Mouse (Mus musculus): ENCODE data around the gene Actn3. TPM values are rescaled to one million over a fixed set of nuclear protein-coding genes. Genes with fewer than 3 reads are reported as not detected.
A peak's percentile ranks its signal among the peaks of the same experiment; 100 is the strongest.

Gene Actn3
- total RNA-seq, 2 experiments from 2014 or later: 8.5 to 35.5 TPM

DNA sequence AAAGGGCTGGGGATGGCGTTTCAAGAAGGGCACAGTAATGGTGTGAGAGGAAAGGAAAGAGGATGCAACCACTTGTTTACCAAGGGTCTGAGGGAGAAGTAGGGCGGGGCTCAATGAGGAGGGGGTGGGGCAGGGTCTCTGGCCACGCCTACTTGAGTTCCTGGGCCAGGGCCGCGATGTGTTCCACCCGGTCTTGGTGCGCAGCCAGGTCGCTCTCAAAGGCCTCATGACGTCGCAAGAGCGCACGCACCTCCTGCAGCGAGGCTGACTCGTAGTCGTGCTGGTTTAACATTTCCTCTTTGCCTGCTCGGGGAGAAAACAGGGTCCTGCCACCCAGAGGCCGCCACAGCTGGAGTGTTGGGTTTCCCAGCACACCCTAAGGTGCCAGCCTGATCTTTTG lies 12.6 kb downstream of the Actn3 start:
- DNase-seq (ENCODE audit: low spot score in 2 of 2): no peak

DNA sequence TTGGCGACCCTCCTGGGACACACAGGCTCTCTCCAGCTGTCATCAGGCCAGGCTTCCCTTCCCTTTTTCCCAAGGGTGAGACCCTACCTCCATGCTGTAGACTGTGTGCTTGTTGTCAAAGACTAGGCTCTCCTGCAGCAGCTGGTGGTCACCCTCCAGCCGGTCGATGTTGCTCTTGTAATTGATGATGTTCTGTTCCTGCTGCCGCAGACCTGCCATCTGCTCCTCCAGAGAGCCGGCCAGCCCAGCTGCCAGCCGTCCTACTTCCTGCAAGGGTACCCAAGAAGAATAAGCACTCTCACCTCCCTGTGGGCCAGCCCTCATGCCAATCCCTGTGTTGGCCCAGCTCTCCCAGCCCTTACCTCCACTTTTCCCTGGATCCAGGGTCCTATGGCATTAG lies 14.7 kb downstream of the Actn3 start:
- DNase-seq (ENCODE audit: low spot score in 2 of 2): no peak

DNA sequence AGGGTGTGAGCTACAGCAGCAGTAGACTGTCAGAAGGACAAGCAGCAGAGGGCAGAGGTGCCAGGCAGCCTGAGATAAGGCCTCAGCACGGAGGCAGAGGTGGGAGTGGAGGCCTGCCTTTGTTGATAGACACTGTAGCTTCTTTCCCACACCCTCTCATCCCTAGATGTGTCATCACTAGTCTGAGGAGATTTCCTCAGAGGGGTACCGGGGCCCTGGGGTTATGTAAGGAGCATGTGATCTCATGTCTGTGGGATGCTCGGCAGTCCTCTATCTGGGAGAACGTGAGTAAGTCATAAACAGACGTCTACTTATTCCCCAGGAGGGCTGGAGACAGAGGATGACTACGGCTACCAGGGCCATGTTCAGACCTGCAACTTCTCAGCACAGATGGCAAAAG lies 18.6 kb downstream of the Actn3 start:
- DNase-seq (ENCODE audit: low spot score in 2 of 2): no peak

DNA sequence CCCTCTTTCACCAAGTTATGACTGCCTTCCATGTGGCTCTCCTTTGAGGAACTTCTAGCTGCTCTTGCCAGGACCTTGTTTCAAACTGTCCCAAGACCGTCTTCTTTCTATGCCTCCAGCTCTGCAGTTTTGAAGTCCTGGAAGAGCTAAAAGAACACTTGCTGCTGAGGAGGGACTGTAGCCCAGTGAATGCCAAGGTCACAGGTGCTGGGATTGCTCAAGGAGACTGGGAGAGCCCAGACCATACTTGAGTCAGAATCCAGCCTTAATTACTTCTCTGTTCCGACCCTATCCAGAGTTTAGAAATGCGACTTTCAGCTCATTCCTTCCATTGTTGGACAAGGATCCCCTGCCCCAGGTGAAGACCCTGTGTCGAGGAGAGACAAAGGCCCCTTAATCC lies 21.8 kb downstream of the Actn3 start:
- no peak for DNase-seq (ENCODE audit: low spot score in 2 of 2)

DNA sequence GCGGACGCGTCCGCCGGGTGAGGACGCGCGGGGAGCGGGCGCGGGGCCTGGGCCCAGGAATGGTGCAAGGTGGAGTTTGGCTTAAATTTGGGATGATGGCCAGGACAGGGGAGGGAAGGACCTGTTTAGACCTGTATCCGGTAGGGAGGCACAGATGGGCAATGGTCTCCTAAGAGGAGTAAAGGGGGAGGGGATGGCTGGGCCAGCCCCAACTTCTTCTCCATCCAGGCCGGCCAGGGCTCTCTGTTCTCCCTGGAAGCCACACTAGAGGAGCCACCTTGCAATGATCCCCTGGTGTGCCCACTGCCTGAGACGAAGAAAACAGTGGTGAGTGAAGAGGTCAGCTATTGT lies 22.3 kb downstream of the Actn3 start:
- DNase-seq (ENCODE audit: low spot score in 2 of 2): no peak

DNA sequence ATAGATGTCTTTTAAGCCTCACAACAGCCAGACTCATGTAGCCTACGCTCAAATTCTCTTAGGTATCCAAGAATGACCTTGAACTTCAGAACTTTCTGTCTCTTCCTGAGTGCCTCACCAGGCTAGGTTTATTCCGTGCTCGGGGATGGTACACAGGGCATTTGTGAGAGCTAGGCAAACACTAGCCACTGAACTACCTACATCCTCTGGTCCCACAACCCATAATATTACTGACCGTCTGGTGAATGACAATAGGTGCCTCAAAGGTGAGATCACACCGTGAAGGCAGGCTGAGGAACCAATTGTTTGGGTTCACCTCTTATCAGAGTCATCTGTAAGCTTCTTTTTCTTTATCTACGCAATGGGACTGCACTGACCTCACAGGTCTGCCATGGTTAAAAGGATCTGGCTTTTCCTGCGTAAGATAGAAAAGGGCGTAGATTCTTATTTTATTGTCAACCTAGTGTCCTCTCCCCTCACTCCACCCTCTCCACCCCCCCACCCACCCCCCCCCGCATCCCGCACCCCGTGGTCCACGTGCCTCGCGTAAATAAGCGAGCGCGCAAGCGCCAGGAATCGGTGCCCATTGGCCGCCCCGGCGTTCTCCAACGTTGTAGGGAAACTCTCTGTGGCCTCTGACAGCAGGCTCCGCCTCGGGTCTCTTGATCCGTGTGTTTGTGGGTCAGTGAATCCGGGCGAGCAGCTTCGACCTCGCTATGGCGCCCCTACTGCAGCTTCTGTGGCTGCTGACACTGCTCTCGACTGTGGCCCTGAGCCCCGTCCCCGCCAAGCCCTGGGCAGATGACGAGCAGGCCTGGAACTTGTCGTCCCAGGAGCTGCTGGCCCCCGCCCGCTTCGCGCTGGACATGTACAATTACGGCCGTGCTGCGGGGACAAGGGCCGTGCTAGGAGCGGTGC lies 22.9 kb downstream of the Actn3 start, which contains the start of gene Ctsf:
TSS of gene Ctsf (plus strand) at position 579 of the 918 bp plus-strand sequence.
- DNase-seq (ENCODE audit: low spot score in 2 of 2): peak; percentile 80

DNA sequence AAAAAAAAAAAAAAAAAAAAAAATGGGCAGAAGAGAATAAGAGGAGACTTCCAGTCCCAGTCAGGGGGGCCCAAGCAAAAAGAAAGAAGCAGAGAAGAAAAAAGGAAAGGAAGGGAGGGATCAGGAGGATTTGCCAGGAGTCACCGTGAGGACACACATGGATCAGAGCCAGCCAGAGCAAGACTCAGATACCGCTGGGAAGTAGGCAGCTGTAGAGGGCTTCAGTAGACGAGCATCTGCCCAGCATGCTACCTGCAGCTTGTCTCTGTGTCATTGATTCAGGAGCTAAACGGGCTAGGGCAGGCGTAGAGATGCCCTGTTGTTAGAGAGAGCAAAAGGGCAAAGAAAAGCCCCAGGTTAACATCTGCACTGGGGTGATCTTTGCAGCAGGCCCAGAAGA lies 27.4 kb downstream of the Actn3 start:
- DNase-seq (ENCODE audit: low spot score in 2 of 2): no peak

DNA sequence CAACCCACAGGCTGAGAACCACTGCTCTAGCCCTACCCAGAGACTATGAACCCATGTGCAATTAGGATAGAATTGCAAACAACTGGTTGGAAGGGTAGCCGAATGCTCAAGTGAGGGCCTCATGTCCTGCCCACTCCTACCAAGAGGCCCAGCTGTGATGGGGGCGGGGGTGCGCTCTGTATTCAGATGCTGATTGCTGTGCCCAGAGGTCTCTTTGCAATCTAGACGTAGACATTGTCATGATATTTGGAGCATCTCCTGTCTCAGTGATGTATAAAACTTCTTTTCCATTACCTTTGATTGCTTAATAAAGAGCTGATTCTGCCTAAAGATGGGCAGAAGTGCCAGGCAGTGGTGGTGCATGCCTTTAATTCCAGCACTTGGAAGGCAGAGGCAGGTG lies 27.9 kb downstream of the Actn3 start:
- DNase-seq (ENCODE audit: low spot score in 2 of 2): no peak

DNA sequence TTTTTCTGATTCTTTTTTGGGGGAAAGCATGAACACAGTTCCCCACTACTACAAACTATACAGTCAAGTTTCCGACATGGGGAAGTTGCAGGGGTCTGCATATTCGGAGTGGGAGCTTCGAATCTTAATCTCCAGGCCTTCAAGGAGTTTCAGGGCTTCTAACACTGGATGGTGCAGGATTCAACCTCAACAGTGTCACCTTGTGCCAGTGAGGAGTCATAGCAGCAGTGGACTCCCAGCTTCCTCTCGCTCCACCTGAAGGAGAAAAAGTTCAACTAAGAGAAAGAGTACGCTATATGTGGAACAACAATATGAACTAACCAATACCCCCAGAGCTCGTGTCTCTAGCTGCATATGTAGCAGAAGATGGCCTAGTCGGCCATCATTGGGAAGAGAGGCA lies 30.2 kb downstream of the Actn3 start:
- no peak for DNase-seq (ENCODE audit: low spot score in 2 of 2)

DNA sequence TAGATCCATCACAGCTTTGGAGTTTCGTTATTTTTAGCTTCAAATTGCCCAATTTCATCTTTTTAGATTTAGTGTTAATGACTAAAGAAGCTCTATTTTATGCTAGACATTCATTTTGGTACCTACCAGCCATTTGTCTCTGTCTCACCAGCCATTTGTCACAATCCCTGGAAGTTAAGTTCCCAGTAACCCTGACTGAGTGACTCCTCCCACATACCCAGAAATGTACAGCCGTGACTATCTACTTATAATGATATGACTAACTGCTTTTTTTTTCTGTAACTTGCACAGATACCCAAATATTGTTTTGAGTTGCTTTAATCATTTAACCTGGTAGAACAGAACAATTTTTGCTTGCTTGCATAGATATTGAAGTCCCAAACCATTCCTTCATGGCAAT lies 31.9 kb downstream of the Actn3 start:
- DNase-seq (ENCODE audit: low spot score in 2 of 2): no peak

DNA sequence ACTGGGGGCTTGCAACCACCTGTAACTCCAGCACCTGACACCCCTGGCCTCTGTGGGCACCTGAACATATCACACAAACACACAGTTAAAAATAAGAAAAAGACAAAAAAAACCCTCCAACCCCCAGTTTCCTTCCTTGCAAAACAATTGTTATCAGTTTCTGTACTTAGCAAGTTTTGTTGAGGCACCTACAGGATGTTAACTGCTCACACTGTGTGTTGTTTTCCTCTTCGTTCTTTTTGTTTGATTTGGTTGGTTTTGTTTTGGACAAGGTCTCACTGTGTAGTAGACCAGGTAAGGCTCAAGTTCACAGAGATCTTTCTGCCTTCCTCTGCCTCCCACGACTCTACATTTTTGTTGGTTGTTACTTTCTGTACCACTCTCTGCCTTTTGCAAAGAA lies 35.1 kb downstream of the Actn3 start:
- DNase-seq (ENCODE audit: low spot score in 2 of 2): no peak

DNA sequence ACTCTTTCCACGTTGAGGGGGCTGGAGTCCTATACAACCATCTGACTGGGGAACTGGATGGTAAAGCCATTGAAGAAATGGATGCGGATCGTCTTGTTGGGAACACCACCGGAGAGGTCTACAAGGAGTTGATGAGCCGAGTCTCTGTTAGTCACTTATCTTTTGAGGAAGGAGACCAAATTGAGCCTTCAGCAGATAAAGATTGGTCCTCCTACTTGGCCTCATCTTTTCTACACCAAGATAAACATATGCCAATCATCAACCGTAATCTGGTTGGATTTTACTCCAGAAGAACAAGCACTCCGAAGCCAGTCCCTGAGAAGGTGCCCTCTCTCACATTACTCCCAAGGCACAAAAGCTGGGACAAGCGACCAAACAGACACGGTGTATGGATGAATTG lies 36.9 kb downstream of the Actn3 start:
- DNase-seq (ENCODE audit: low spot score in 2 of 2): no peak

DNA sequence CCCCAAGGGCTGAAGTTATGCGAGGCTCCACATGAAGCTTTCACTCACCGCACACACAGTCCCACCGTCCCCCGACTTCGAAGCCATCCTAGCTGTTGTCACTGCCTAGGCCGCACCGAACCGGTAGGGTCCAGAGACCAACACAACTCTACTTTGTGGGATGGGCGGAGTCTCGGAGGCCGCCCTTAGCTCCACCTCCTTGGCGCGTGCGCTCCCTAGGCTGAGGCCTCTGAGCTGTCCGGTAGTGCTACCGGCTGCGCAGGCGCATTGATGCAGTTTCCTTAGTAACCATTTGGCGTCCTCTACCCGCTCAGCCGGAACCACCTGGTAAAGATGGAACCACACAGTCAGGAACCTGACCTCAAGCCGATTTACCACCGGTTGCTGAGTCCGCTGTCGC lies 38.6 kb downstream of the Actn3 start, which contains the start of the genes Ccs and Ccdc87:
TSS of gene Ccs (minus strand) at position 184 of the 400 bp plus-strand sequence.
TSS of gene Ccdc87 (plus strand) at position 218 of the 400 bp plus-strand sequence.
- peak; percentile 86 to 92 for DNase-seq (ENCODE audit: low spot score in 2 of 2)

DNA sequence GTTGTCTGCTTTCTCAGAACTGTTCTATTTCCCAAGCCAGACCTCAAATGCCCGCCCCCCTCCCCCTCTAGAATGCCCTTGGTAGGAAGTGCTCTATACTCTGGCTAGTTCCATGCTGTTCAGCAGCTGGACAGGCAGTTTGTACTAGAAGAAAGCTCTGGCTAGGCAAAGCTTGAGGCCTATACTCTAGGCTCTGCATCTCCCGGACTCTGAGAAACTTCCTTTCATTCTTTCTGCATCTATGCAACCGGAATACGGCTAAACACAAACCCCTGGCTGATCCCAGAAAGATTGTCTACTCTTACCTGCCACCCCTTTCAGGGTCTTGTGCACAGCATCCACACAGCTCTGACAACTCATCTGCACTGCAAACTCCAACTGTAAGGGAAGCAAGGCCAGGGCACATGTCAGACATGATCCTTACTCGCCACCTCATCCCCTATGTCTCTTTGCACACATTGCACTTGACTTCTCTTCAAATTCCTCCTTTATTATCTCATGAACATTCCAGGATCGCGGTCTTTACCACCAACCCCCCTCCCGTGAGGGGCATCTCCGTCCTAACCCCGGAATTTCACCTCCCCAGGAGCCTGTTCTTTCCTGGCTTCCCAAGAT lies 39.1 kb downstream of the Actn3 start:
- DNase-seq (ENCODE audit: low spot score in 2 of 2): no peak

DNA sequence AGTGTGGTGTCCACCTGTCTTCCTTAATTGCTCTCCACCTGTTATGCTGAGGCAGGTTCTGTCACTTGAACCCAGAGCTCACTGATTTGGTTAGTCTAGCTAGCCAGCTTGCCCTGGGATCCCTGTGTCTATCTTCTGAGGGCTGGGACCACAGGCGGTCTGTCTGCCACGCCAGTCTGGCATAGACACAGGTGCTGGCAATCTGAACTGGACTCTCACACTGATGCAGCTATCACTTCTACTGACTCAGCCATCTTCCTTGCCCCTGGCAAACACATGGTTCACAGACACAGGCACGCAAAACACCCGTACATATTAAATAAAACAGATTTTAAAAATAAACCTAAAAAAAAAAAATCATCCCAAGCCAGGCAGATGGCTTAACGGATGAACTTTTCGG lies 40.7 kb downstream of the Actn3 start:
- no peak for DNase-seq (ENCODE audit: low spot score in 2 of 2)

DNA sequence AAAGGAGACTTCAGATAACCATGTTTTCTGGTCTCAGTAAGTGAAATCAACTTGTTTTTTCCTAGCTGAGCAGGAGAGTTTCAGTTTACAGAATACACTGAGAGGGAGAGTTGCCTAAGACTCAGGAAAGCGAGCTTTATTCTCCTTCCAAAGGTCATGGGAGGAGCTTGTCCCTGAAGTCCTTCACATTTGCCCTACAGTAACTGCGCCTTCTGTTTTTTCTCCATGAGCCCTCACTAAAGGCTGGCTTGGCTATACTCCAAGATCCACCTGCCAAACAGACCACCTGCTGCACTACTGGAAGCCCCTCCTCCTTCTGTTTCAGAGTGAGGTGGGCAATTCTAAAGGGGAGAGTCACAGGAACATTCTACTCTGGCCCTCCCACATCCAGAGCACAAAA lies 41.6 kb downstream of the Actn3 start:
- no peak for DNase-seq (ENCODE audit: low spot score in 2 of 2)

DNA sequence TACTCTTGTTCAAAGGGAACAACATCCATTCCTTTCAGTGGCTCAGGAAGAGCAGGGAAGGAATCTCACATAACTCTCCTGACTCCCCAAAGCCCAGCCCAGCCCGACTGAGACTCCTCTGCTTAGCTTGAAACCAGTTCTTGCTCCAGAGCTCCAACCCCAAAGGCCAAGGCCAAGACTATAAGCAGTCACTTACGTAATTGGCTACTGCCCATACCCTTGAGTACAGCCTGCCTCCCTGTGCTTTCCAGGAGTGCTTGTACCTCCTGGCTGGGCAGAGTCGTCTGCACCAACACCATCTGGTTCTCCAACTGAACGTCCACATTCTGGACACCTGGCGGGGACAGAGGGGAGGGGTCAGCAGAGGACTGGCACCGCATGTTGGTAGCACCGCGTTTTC lies 43.7 kb downstream of the Actn3 start:
- no peak for DNase-seq (ENCODE audit: low spot score in 2 of 2)

DNA sequence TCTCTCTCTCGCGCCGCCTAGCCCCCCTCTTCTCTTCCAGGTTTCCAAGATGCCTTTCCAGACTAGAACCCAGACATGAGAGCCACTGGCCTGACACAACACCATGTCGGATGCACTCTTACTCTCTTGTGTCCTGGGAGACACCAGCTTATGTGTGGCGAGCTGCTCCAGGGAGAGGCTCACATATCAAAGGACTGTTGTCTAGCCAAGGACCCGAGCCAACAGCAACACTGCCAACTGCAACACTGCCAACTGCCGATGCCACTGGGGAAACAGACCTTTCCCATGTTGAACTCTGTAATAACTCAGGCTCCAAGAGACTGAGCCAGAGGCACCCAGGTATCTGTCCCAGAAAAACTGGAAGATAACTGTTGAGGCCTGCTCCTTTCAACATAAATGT lies 48.6 kb downstream of the Actn3 start:
- no peak for DNase-seq (ENCODE audit: low spot score in 2 of 2)

DNA sequence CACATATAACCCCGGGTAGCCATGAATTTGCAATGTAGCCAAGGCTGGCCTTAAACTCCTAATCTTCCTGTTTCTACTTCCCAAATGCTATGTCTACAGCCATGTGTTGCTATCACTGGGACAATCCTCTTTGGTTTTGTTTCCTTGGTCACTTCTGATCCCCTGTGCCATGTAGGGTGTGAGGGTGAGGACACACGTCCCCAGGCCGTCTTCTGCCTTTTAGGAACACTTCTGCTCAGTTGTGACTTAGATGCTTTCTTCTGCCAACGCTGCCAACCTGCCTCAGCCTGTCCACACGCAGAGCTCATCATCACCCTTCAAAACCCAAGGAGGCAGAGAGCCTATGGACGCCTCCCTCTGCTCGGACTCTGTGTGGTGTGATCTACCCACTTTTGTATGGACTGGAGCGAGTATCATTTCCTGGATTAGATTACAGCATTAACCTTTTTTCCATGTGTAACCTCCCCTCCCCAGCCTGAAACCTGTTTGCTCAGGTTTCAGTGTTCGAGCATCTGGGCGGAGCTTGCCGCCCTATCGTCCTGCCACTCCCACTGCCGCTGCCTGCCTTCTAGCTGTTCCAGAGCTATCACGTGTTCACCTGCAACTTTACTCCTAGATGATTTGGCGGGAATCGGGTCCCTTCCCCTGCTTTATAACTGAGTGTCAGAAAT lies 49.1 kb downstream of the Actn3 start:
- DNase-seq (ENCODE audit: low spot score in 2 of 2): no peak

DNA sequence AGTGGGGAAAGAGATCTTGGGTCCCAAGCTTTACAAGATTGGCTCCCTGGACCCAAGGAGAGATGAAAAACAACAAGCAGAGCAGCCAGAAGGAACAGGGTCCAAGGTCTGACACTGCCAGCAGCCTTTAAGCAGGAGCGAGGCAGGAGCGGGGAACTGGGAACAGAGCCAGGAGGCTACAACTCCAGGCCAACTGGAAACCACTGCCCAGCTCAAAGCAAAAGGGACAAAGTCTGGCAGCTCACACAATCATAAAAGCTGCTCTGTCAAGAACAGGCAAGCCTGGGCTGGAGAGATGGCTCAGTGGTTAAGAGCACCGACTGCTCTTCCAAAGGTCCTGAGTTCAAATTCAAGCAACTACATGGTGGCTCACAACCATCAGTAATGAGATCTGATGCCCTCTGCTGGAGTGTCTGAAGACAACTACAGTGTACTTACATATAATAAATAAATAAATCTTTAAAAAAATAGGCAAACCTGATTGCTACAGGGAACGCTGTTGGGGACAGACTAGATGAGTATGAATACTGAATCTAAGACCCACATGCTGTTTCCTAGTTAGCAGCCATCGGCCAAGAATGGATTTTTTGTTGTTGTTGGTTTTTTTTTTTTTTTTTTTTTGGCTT lies 56.9 kb downstream of the Actn3 start:
- no peak for DNase-seq (ENCODE audit: low spot score in 2 of 2)

DNA sequence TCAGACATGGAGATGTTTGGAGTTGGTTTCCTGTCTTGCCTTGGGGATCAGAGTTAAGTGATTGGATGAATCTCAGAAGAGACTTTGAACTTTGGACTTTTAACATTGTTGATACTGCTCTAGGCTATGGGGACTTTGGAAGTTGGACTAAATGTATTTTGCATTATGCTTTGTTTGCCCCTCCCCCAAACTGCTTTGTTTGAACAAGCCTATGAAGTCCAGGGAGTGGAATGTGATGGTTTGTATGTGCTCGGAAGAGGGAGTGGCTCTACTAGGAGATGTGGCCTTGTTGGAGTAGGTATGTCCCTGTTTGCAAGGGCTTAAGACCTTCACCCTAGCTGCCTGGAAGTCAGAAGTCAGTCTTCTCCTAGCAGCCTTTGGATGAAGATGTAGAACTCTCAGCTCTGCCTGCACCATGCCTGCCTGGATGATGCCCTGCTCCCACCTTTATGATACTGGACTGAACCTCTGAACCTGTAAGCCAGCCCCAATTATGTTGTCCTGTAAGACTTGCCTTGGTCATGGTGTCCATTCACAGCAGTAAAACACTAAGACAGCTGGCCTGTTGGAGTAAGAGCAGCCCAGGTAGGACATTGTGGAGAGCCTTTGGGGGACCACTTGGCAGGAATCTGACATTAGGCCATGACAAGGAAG lies 60.4 kb downstream of the Actn3 start:
- DNase-seq (ENCODE audit: low spot score in 2 of 2): no peak
